Mouse (Mus musculus): ENCODE measurements around the gene Cubn. TPM values are rescaled to one million over a fixed set of nuclear protein-coding genes. Genes with fewer than 3 reads are reported as not detected.

Gene Cubn
- polyA plus RNA-seq, 1 experiment from 2014 or later, result 0.05 TPM

DNA sequence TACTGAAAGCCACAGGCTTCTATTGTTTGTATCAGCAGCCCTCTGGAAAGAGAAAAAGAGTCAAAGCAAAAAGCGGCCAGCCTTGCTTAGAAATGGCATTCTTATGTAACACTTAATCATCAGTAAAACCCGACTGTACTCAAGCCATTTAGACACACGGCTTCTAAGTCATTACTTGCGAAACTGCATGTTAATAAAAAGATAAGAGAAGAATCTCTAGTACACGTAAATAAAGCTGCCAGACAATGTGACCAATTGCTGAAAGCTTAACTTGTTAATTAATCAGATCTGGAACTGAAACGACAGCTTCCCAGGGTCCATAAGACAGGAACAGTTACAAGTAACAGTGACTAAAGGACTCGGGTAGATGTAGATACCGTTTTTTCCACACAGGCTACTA is 30.5 kb upstream of the Cubn start:
- 29% methylated on average over 8 of the region's 8 CpGs for WGBS
- DNase-seq (ENCODE audit: low spot score) (no peak), ATAC-seq (ENCODE audit: low FRiP score, low TSS enrichment) (no peak)
- Histone ChIP-seq H3K9ac (ENCODE audit: low read length) (no peak overlapping the region), H3K27me3 (ENCODE audit: control insufficient read depth, insufficient read depth, low read length) (no peaks in the 10 kb centered on the region), H3K9me3 (ENCODE audit: control insufficient read depth, low read length) (no peaks in the 10 kb centered on the region), H3K4me3 (ENCODE audit: low read depth, low read length) (no peak overlapping the region), H3K27ac (replicated peaks) (no peak overlapping the region), H3K4me2 (replicated peaks; ENCODE audit: low read depth) (no peak overlapping the region), H3K36me3 (ENCODE audit: control insufficient read depth, insufficient read depth, low read length) (no peaks in the 10 kb centered on the region), H3K4me1 (replicated peaks; ENCODE audit: control insufficient read depth, insufficient read depth) (no peaks in the 10 kb centered on the region)
- no peak for TF ChIP-seq CTCF (IDR thresholded peaks at IDR 0.05; ENCODE audit: low read depth)
- TF ChIP-seq EP300 (optimal IDR thresholded peaks at IDR 0.05), result no peak

DNA sequence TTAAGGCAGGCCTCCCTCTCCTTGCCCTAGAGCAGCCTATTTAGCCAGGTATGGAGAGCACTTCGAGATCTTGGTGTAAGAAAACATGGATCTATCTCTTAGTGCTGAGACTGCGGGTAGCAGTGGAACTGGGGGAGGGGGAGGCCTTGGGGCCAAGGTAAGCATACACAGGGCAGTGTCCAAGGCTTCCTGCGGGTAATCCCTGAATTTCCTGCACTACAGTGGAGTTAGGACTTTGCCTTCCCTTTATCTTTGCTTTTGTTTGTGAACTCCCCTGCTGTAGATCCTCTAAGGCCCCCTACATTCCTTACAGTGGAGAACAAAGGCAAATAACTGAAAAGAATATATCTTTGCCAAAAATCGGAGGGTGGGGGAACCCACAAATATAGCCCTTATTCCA is 23.3 kb upstream of the Cubn start:
- Histone ChIP-seq H3K9ac (ENCODE audit: low read length) (no peak overlapping the region), H3K27ac (replicated peaks) (no peak overlapping the region), H3K27me3 (ENCODE audit: control insufficient read depth, insufficient read depth, low read length) (no peaks in the 10 kb centered on the region), H3K4me3 (ENCODE audit: low read depth, low read length) (no peak overlapping the region), H3K9me3 (ENCODE audit: control insufficient read depth, low read length) (no peaks in the 10 kb centered on the region), H3K4me2 (replicated peaks; ENCODE audit: low read depth) (no peak overlapping the region), H3K36me3 (ENCODE audit: control insufficient read depth, insufficient read depth, low read length) (peaks cover 3% of the 10 kb centered on the region; the same call in 1 of the 2 replicates), H3K4me1 (replicated peaks; ENCODE audit: control insufficient read depth, insufficient read depth) (no peaks in the 10 kb centered on the region)
- DNase-seq (ENCODE audit: low spot score) (no peak), ATAC-seq (ENCODE audit: low FRiP score, low TSS enrichment) (no peak)
- TF ChIP-seq CTCF (IDR thresholded peaks at IDR 0.05; ENCODE audit: low read depth) (no peak), EP300 (optimal IDR thresholded peaks at IDR 0.05) (no peak)
- WGBS, result 61% methylated on average over 4 of the region's 4 CpGs

- no peaks in the 10 kb centered on the region for H3K36me3 ChIP-seq (ENCODE audit: control insufficient read depth, insufficient read depth, low read length)
- H3K27me3 ChIP-seq (ENCODE audit: control insufficient read depth, insufficient read depth, low read length), result no peaks in the 10 kb centered on the region
- no peak overlapping the region for H3K9ac ChIP-seq (ENCODE audit: low read length)
- H3K4me2 ChIP-seq (replicated peaks; ENCODE audit: low read depth), result no peak overlapping the region
- WGBS, result 76% methylated on average over 2 of the region's 2 CpGs
- no peak overlapping the region for H3K27ac ChIP-seq (replicated peaks)
- H3K4me3 ChIP-seq (ENCODE audit: low read depth, low read length), result no peak overlapping the region
- ATAC-seq (ENCODE audit: low FRiP score, low TSS enrichment) (no peak), DNase-seq (ENCODE audit: low spot score) (no peak)
- no peak for TF ChIP-seq CTCF (IDR thresholded peaks at IDR 0.05; ENCODE audit: low read depth)
- no peak for TF ChIP-seq EP300 (optimal IDR thresholded peaks at IDR 0.05)
- H3K9me3 ChIP-seq (ENCODE audit: control insufficient read depth, low read length), result no peaks in the 10 kb centered on the region
- no peaks in the 10 kb centered on the region for H3K4me1 ChIP-seq (replicated peaks; ENCODE audit: control insufficient read depth, insufficient read depth)
Measured at GRCm38 (mm10) chr2:13502717-13503116, 11.1 kb upstream of the Cubn start.

DNA sequence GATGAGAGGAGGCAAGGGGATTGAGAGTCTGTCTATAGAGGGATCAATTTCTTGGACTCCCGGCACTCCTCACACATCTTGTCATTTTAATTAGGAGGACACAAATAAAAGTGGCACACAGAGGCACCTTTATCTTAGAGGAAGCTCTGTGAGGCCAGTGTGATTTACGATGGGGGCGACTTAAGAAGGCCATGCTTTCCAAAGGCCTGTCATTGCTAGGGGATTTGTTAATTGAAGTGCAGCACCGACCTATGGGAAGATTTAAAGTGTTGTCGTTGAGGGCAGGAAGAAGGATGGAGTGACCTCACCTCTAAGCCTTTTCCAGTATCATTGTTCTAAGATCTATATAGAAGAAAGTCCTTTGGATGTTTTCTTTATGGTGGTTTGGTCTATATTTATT is 9.9 kb upstream of the Cubn start:
- 43% methylated on average over 5 of the region's 5 CpGs for WGBS
- Histone ChIP-seq H3K27ac (replicated peaks) (no peak overlapping the region), H3K4me1 (replicated peaks; ENCODE audit: control insufficient read depth, insufficient read depth) (no peaks in the 10 kb centered on the region), H3K36me3 (ENCODE audit: control insufficient read depth, insufficient read depth, low read length) (no peaks in the 10 kb centered on the region), H3K9me3 (ENCODE audit: control insufficient read depth, low read length) (no peaks in the 10 kb centered on the region), H3K9ac (ENCODE audit: low read length) (no peak overlapping the region), H3K4me3 (ENCODE audit: low read depth, low read length) (no peak overlapping the region), H3K27me3 (ENCODE audit: control insufficient read depth, insufficient read depth, low read length) (no peaks in the 10 kb centered on the region), H3K4me2 (replicated peaks; ENCODE audit: low read depth) (no peak overlapping the region)
- ATAC-seq (ENCODE audit: low FRiP score, low TSS enrichment), result no peak
- DNase-seq (ENCODE audit: low spot score), result no peak
- TF ChIP-seq EP300 (optimal IDR thresholded peaks at IDR 0.05) (no peak), CTCF (IDR thresholded peaks at IDR 0.05; ENCODE audit: low read depth) (no peak)

DNA sequence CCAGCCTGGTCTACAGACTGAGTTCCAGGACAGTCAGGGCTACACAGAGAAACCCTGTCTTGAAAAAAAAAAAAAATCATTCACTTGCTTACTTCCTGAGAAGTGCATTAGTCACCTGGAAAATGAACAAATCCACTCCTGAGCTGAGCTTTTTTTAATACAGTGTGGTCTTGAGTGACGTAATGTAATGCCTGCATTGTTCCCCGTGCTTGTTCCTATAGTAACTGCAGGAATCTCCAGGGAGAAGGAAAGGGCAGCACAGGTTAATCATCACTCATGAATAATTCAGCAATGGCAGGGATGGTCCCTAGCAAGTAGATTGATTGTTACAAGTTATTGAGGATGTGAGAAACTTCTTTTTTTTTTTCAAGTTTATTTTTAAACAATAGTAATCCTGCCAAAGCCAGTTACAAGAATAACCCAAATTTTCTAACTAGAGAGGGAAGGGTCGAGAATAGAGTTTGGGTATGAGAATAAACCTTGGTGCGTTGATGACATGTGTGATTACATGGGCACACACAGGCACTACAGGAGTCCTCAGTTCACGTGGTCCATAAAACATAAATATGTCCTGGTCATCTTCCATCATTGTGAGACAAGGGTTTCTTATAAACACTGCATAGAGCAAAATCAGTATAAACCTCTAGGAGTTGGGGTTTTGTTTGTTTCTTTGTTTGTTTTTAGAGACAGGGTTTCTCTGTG is 8.8 kb upstream of the Cubn start:
- DNase-seq (ENCODE audit: low spot score) (no peak), ATAC-seq (ENCODE audit: low FRiP score, low TSS enrichment) (no peak)
- Histone ChIP-seq H3K27me3 (ENCODE audit: control insufficient read depth, insufficient read depth, low read length) (no peaks in the 10 kb centered on the region), H3K4me3 (ENCODE audit: low read depth, low read length) (no peak overlapping the region), H3K4me1 (replicated peaks; ENCODE audit: control insufficient read depth, insufficient read depth) (no peaks in the 10 kb centered on the region), H3K9me3 (ENCODE audit: control insufficient read depth, low read length) (no peaks in the 10 kb centered on the region), H3K9ac (ENCODE audit: low read length) (no peak overlapping the region), H3K36me3 (ENCODE audit: control insufficient read depth, insufficient read depth, low read length) (no peaks in the 10 kb centered on the region), H3K4me2 (replicated peaks; ENCODE audit: low read depth) (no peak overlapping the region), H3K27ac (replicated peaks) (no peak overlapping the region)
- WGBS, result 50% methylated on average over 5 of the region's 5 CpGs
- TF ChIP-seq EP300 (optimal IDR thresholded peaks at IDR 0.05) (no peak), CTCF (IDR thresholded peaks at IDR 0.05; ENCODE audit: low read depth) (no peak)

GRCm38 (mm10) chr2:13499196-13499595 is 7.6 kb upstream of the Cubn start:
- no peak overlapping the region for H3K4me3 ChIP-seq (ENCODE audit: low read depth, low read length)
- no peaks in the 10 kb centered on the region for H3K4me1 ChIP-seq (replicated peaks; ENCODE audit: control insufficient read depth, insufficient read depth)
- ATAC-seq (ENCODE audit: low FRiP score, low TSS enrichment) (no peak), DNase-seq (ENCODE audit: low spot score) (no peak)
- no peak overlapping the region for H3K27ac ChIP-seq (replicated peaks)
- no peak overlapping the region for H3K9ac ChIP-seq (ENCODE audit: low read length)
- no peaks in the 10 kb centered on the region for H3K27me3 ChIP-seq (ENCODE audit: control insufficient read depth, insufficient read depth, low read length)
- H3K9me3 ChIP-seq (ENCODE audit: control insufficient read depth, low read length), result no peaks in the 10 kb centered on the region
- H3K4me2 ChIP-seq (replicated peaks; ENCODE audit: low read depth), result no peak overlapping the region
- 71% methylated on average over 7 of the region's 7 CpGs for WGBS
- no peak for TF ChIP-seq EP300 (optimal IDR thresholded peaks at IDR 0.05)
- TF ChIP-seq CTCF (IDR thresholded peaks at IDR 0.05; ENCODE audit: low read depth), result no peak
- no peaks in the 10 kb centered on the region for H3K36me3 ChIP-seq (ENCODE audit: control insufficient read depth, insufficient read depth, low read length)
